Mouse (Mus musculus) hindbrain, embryonic 11.5 days (tissue): ENCODE measurements around the gene Clpp. TPM values are rescaled to one million over a fixed set of nuclear protein-coding genes. Genes with fewer than 3 reads are reported as not detected.

ENCODE experiments used
- ATAC-seq: fragments of 200-750 bp; cut with Nextera tagmentation; 2 replicates; pipeline ENCODE4 v1.8.0; 2017; ENCODE audit warnings: mild to moderate bottlenecking, moderate TSS enrichment, moderate library complexity; ENCODE audit not compliant: low FRiP score
- DNase-seq: peaks from one replicate; pipeline ENCODE4 v3.0.0-alpha.2; 2015; ENCODE audit warnings: low spot score
- H3K27ac ChIP-seq: fragments of 300-500 bp; sonication (generic); 2 replicates; pipeline ENCODE4 v1.5.1; 2014; ENCODE audit warnings: mild to moderate bottlenecking, low read depth, low read length
- H3K27me3 ChIP-seq: fragments of 300-500 bp; sonication (generic); 2 replicates; pipeline ENCODE4 v1.6.1; 2014; ENCODE audit warnings: mild to moderate bottlenecking, low read length, moderate library complexity, mixed read lengths; ENCODE audit not compliant: control insufficient read depth, insufficient read depth
- H3K36me3 ChIP-seq: fragments of 300-500 bp; sonication (generic); 2 replicates; pipeline ENCODE4 v1.6.1; 2014; ENCODE audit warnings: mild to moderate bottlenecking, low read length, moderate library complexity, mixed read lengths; ENCODE audit not compliant: control insufficient read depth, insufficient read depth
- H3K4me1 ChIP-seq: fragments of 300-500 bp; sonication (generic); replicated peaks from 2 replicates; pipeline ENCODE4 v1.6.1; 2014; ENCODE audit warnings: low read length, mixed read lengths; ENCODE audit not compliant: control insufficient read depth, insufficient read depth
- H3K4me2 ChIP-seq: fragments of 300-500 bp; sonication (generic); replicated peaks from 2 replicates; pipeline ENCODE4 v1.6.1; 2014; ENCODE audit warnings: mild to moderate bottlenecking, low read depth, low read length
- H3K4me3 ChIP-seq: fragments of 300-500 bp; sonication (generic); 2 replicates; pipeline ENCODE4 v1.5.1; 2014; ENCODE audit warnings: low read depth, low read length
- H3K9ac ChIP-seq: fragments of 300-500 bp; sonication (generic); 2 replicates; pipeline ENCODE4 v1.6.1; 2014; ENCODE audit warnings: low read depth, low read length
- H3K9me3 ChIP-seq: fragments of 300-500 bp; sonication (generic); 2 replicates; pipeline ENCODE4 v1.6.1; 2016; ENCODE audit warnings: low read length; ENCODE audit not compliant: control insufficient read depth
- WGBS: fragments of 180-500 bp; shearing (Covaris S2); extraction: QIAGEN DNeasy Blood & Tissue Kit; methylation state at CpG from one replicate; pipeline ENCODE4 v1.1.7; 2014; 5-methylcytosine and 5-hydroxymethylcytosine counted together
- polyA plus RNA-seq: library from polyadenylated mRNA; unstranded; fragments of >200 nt; fragmentation: Nextera tagmentation; extraction: Ambion mirVana; gene quantifications from 2 replicates; pipeline ENCODE4 v1.2.1, GENCODE M21; 2014

The Clpp gene
- polyA plus RNA-seq, 1 experiment from 2014 or later: 152 TPM

GRCm38 (mm10) chr17:56990966-56991365 lies 861 bp downstream of the Clpp start:
- no peaks in the 10 kb centered on the region; the same call in 1 of the 2 replicates for H3K27me3 ChIP-seq
- DNase-seq (peak; percentile 11), ATAC-seq (no peak)
- H3K27ac ChIP-seq: no peak overlapping the region
- peaks cover 8% of the 10 kb centered on the region; the same call in 1 of the 2 replicates for H3K36me3 ChIP-seq
- no peaks in the 10 kb centered on the region for H3K9me3 ChIP-seq
- peak overlapping the region; percentile 67 for H3K4me3 ChIP-seq
- peak overlapping the region; percentile 61 for H3K9ac ChIP-seq
- H3K4me1 ChIP-seq: peaks cover 6% of the 10 kb centered on the region; the same call in 1 of the 2 replicates
- WGBS: 81% methylated on average over 2 of the region's 2 CpGs
- peak overlapping the region; percentile 57 for H3K4me2 ChIP-seq

- Histone ChIP-seq H3K9ac (no peak overlapping the region), H3K27ac (no peak overlapping the region), H3K4me1 (peaks cover 11% of the 10 kb centered on the region; the same call in 1 of the 2 replicates), H3K9me3 (no peaks in the 10 kb centered on the region), H3K4me2 (no peak overlapping the region), H3K4me3 (no peak overlapping the region), H3K36me3 (peaks cover 13% of the 10 kb centered on the region; the same call in 1 of the 2 replicates), H3K27me3 (no peaks in the 10 kb centered on the region; the same call in 1 of the 2 replicates)
- WGBS: 94% methylated on average over 8 of the region's 8 CpGs
- ATAC-seq (no peak), DNase-seq (no peak)
Measured at GRCm38 (mm10) chr17:56995046-56995445, 4.9 kb downstream of the Clpp start.

- DNase-seq (no peak), ATAC-seq (no peak; the same call in 1 of the 2 replicates)
- Histone ChIP-seq H3K27ac (no peak overlapping the region), H3K4me2 (no peak overlapping the region; the same call in 1 of the 2 replicates), H3K4me1 (peaks cover 5% of the 10 kb centered on the region; the same call in 1 of the 2 replicates), H3K36me3 (peaks cover 13% of the 10 kb centered on the region; the same call in 1 of the 2 replicates), H3K27me3 (no peaks in the 10 kb centered on the region), H3K4me3 (no peak overlapping the region), H3K9me3 (no peaks in the 10 kb centered on the region), H3K9ac (no peak overlapping the region)
- 77% methylated on average over 2 of the region's 2 CpGs for WGBS
Measured at GRCm38 (mm10) chr17:56996506-56996905, 6.4 kb downstream of the Clpp start.

GRCm38 (mm10) chr17:56997029-56997667 lies 7.0 kb downstream of the Clpp start, which contains the start of gene Alkbh7:
Gene Alkbh7, plus strand, starts transcription at chr17:56997339.
- Histone ChIP-seq H3K4me1 (peaks cover 5% of the 10 kb centered on the region; the same call in 1 of the 2 replicates), H3K9me3 (no peaks in the 10 kb centered on the region), H3K9ac (peak within 1 kb of the TSS; percentile 42), H3K27me3 (no peaks in the 10 kb centered on the region), H3K27ac (no peak within 1 kb of the TSS), H3K4me3 (peak within 1 kb of the TSS; percentile 52), H3K36me3 (peaks cover 13% of the 10 kb centered on the region; the same call in 1 of the 2 replicates), H3K4me2 (peak within 1 kb of the TSS; percentile 55)
- DNase-seq (peak; percentile 93), ATAC-seq (peak; percentile 99)
- 1% methylated on average over 38 of the region's 38 CpGs for WGBS

GRCm38 (mm10) chr17:56999414-56999813 lies 9.3 kb downstream of the Clpp start:
- Histone ChIP-seq H3K36me3 (peaks cover 13% of the 10 kb centered on the region), H3K9me3 (no peaks in the 10 kb centered on the region), H3K27ac (no peak overlapping the region), H3K9ac (no peak overlapping the region), H3K27me3 (no peaks in the 10 kb centered on the region), H3K4me3 (no peak overlapping the region), H3K4me2 (no peak overlapping the region), H3K4me1 (peaks cover 5% of the 10 kb centered on the region; the same call in 1 of the 2 replicates)
- no peak for ATAC-seq
- DNase-seq: no peak
- 94% methylated on average over 9 of the region's 9 CpGs for WGBS

GRCm38 (mm10) chr17:56999968-57000609 lies 10.0 kb downstream of the Clpp start, which contains the start of gene Pspn:
Gene Pspn, minus strand, starts transcription at chr17:57000018.
- Histone ChIP-seq H3K9ac (no peak within 1 kb of the TSS), H3K27me3 (no peaks in the 10 kb centered on the region), H3K4me3 (no peak within 1 kb of the TSS), H3K36me3 (peaks cover 12% of the 10 kb centered on the region), H3K27ac (no peak within 1 kb of the TSS), H3K4me1 (peaks cover 5% of the 10 kb centered on the region; the same call in 1 of the 2 replicates), H3K9me3 (no peaks in the 10 kb centered on the region), H3K4me2 (no peak within 1 kb of the TSS)
- no peak for DNase-seq
- no peak for ATAC-seq
- 83% methylated on average over 9 of the region's 9 CpGs for WGBS

GRCm38 (mm10) chr17:57001228-57001627 lies 11.1 kb downstream of the Clpp start:
- Histone ChIP-seq H3K4me3 (no peak overlapping the region), H3K27me3 (no peaks in the 10 kb centered on the region), H3K36me3 (peaks cover 12% of the 10 kb centered on the region), H3K27ac (no peak overlapping the region), H3K9ac (no peak overlapping the region), H3K4me1 (peaks cover 5% of the 10 kb centered on the region; the same call in 1 of the 2 replicates), H3K9me3 (no peaks in the 10 kb centered on the region), H3K4me2 (no peak overlapping the region)
- ATAC-seq (no peak), DNase-seq (no peak)
- 75% methylated on average over 8 of the region's 8 CpGs for WGBS

GRCm38 (mm10) chr17:57003994-57004393 lies 13.9 kb downstream of the Clpp start:
- 89% methylated on average over 7 of the region's 7 CpGs for WGBS
- H3K4me2 ChIP-seq: no peak overlapping the region
- H3K9ac ChIP-seq: no peak overlapping the region

More at GRCm38 (mm10) chr17:57003994-57004393, 13.9 kb downstream of the Clpp start:
- H3K27ac ChIP-seq: no peak overlapping the region
- no peak for DNase-seq
- H3K27me3 ChIP-seq: no peaks in the 10 kb centered on the region
- no peaks in the 10 kb centered on the region for H3K9me3 ChIP-seq
- peaks cover 10% of the 10 kb centered on the region; the same call in 1 of the 2 replicates for H3K36me3 ChIP-seq
- no peaks in the 10 kb centered on the region for H3K4me1 ChIP-seq
- H3K4me3 ChIP-seq: no peak overlapping the region
- ATAC-seq: no peak
